Mouse (Mus musculus) embryonic facial prominence, embryonic 13.5 days (tissue): ENCODE results near the gene Ccr1. TPM values are rescaled to one million over a fixed set of nuclear protein-coding genes. Genes with fewer than 3 reads are reported as not detected.
"Not testable (repeated sequence)": the region's sequence is repeated elsewhere in the genome, so short reads cannot be mapped to it uniquely, and the experiment has no call there.

Source experiments
- ATAC-seq: fragments of 200-750 bp; cut with Nextera tagmentation; 2 replicates; pipeline ENCODE4 v1.8.0; 2017; ENCODE audit warnings: low read depth; ENCODE audit not compliant: insufficient number of reproducible peaks, insufficient read depth, low FRiP score, low TSS enrichment
- H3K27ac ChIP-seq: fragments of 300-500 bp; sonication (generic); 2 replicates; pipeline ENCODE4 v1.5.1; 2015; ENCODE audit warnings: moderate library complexity, mild to moderate bottlenecking, inconsistent platforms
- H3K27me3 ChIP-seq: fragments of 300-500 bp; sonication (generic); 2 replicates; pipeline ENCODE4 v1.6.1; 2015; ENCODE audit warnings: mild to moderate bottlenecking, inconsistent platforms
- H3K36me3 ChIP-seq: fragments of 300-500 bp; sonication (generic); 2 replicates; pipeline ENCODE4 v1.6.1; 2015; ENCODE audit warnings: mild to moderate bottlenecking, inconsistent platforms
- H3K4me1 ChIP-seq: fragments of 300-500 bp; sonication (generic); 2 replicates; pipeline ENCODE4 v1.6.1; 2015; ENCODE audit warnings: inconsistent platforms
- H3K4me2 ChIP-seq: fragments of 300-500 bp; sonication (generic); 2 replicates; pipeline ENCODE4 v1.6.1; 2015; ENCODE audit warnings: moderate library complexity, mild to moderate bottlenecking, inconsistent platforms
- H3K4me3 ChIP-seq: fragments of 300-500 bp; sonication (generic); 2 replicates; pipeline ENCODE4 v1.5.1; 2015; ENCODE audit warnings: mild to moderate bottlenecking, inconsistent platforms
- H3K9ac ChIP-seq: fragments of 300-500 bp; sonication (generic); 2 replicates; pipeline ENCODE4 v1.6.1; 2015; ENCODE audit warnings: mild to moderate bottlenecking, inconsistent platforms
- H3K9me3 ChIP-seq: fragments of 300-500 bp; sonication (generic); 2 replicates; pipeline ENCODE4 v1.6.1; 2016; ENCODE audit warnings: inconsistent platforms
- WGBS: fragments of 180-500 bp; shearing (Covaris S2); methylation state at CpG from one replicate; pipeline ENCODE4 v1.1.7; 2015; ENCODE audit warnings: mixed read lengths; 5-methylcytosine and 5-hydroxymethylcytosine counted together
- polyA plus RNA-seq: library from polyadenylated mRNA; unstranded; fragments of >200 nt; fragmentation: Nextera tagmentation; extraction: Ambion mirVana; gene quantifications from 2 replicates; pipeline ENCODE4 v1.2.1, GENCODE M21; 2015

Gene Ccr1
- polyA plus RNA-seq, 1 experiment from 2014 or later = 1.9 TPM

GRCm38 (mm10) chr9:123981909-123982308, 13.4 kb upstream of the Ccr1 start:
- H3K9me3 ChIP-seq = no peaks in the 10 kb centered on the region
- no peak overlapping the region for H3K4me2 ChIP-seq
- no peak overlapping the region for H3K9ac ChIP-seq
- no peak for ATAC-seq
- no peaks in the 10 kb centered on the region for H3K27me3 ChIP-seq
- no peak overlapping the region for H3K27ac ChIP-seq
- no peak overlapping the region for H3K4me3 ChIP-seq
- H3K36me3 ChIP-seq = no peaks in the 10 kb centered on the region
- 78% methylated on average over 4 of the region's 4 CpGs for WGBS
- H3K4me1 ChIP-seq = no peaks in the 10 kb centered on the region

- not testable (repeated sequence) for H3K36me3 ChIP-seq, H3K4me3 ChIP-seq, H3K9me3 ChIP-seq, H3K4me1 ChIP-seq, H3K4me2 ChIP-seq, H3K9ac ChIP-seq, ATAC-seq, H3K27ac ChIP-seq, H3K27me3 ChIP-seq
- WGBS = no CpG with 5 or more reads among the region's 3 CpGs
Measured at GRCm38 (mm10) chr9:123980858-123981475, 12.5 kb upstream of the Ccr1 start.

GRCm38 (mm10) chr9:123978308-123978707, 9.8 kb upstream of the Ccr1 start, which contains the start of gene Ccr1l1:
Gene Ccr1l1 (minus strand): TSS chr9:123978408.
- Histone ChIP-seq H3K9ac (no peak within 1 kb of the TSS), H3K4me2 (no peak within 1 kb of the TSS), H3K4me3 (no peak within 1 kb of the TSS), H3K27me3 (no peaks in the 10 kb centered on the region), H3K4me1 (no peaks in the 10 kb centered on the region), H3K27ac (no peak within 1 kb of the TSS), H3K9me3 (no peaks in the 10 kb centered on the region), H3K36me3 (no peaks in the 10 kb centered on the region)
- ATAC-seq = no peak
- 74% methylated on average over 1 of the region's 1 CpGs for WGBS

DNA sequence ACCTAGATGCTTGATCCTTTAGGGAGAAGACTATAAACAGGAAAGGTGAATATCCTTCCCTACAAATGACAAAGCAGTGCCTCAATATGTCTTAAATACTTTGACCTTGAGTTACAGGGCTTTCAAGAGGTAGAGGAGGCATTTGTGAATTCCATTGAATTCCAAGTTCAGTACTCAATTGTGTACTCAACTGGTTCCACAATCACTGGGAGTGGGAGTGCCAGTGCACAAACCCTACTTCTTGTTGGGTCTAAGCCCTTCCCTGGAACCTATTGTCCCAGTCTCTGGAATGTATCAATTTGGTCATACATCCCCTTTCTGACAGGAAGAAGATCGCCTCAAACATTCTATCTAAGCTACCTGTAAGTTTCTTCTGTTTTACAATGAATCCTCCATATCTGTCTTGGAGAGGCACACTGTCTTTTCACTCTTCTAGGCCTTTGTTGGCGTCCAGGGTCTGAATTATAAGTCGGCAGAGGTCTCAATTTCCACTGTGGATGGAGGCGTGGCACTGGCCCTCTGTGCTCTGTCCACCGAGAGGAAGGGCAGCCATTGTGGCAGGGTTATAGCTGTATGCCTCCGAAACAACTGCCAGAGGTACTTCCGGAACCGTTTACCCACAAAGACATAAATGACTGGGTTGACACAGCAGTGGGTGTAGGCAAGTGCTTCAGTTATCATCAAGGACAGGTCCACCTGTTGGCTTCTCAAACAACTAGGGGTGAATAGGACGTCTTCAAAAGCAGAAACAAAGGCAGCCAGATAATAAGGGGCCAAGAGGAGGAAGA, 8.6 kb upstream of the Ccr1 start:
- Histone ChIP-seq H3K4me2 (no peak overlapping the region), H3K4me3 (no peak overlapping the region), H3K9ac (no peak overlapping the region), H3K27ac (no peak overlapping the region), H3K36me3 (no peaks in the 10 kb centered on the region), H3K9me3 (no peaks in the 10 kb centered on the region), H3K27me3 (no peaks in the 10 kb centered on the region), H3K4me1 (no peaks in the 10 kb centered on the region)
- no peak for ATAC-seq
- 80% methylated on average over 9 of the region's 9 CpGs for WGBS

GRCm38 (mm10) chr9:123975630-123976029, 7.1 kb upstream of the Ccr1 start:
- no peak overlapping the region for H3K4me3 ChIP-seq
- H3K27me3 ChIP-seq = no peaks in the 10 kb centered on the region
- WGBS = 67% methylated on average over 2 of the region's 2 CpGs
- no peaks in the 10 kb centered on the region for H3K9me3 ChIP-seq
- no peak overlapping the region for H3K27ac ChIP-seq
- H3K4me2 ChIP-seq = no peak overlapping the region
- no peaks in the 10 kb centered on the region for H3K36me3 ChIP-seq
- H3K9ac ChIP-seq = no peak overlapping the region
- H3K4me1 ChIP-seq = no peaks in the 10 kb centered on the region
- no peak for ATAC-seq

- not testable (repeated sequence) for H3K27ac ChIP-seq, H3K9ac ChIP-seq, H3K4me3 ChIP-seq, ATAC-seq, H3K4me2 ChIP-seq, H3K9me3 ChIP-seq, H3K36me3 ChIP-seq, H3K4me1 ChIP-seq, H3K27me3 ChIP-seq
- 85% methylated on average over 1 of the region's 4 CpGs for WGBS
Measured at GRCm38 (mm10) chr9:123966858-123967495, 1.5 kb downstream of the Ccr1 start.

- Histone ChIP-seq H3K9ac (no peak overlapping the region), H3K4me1 (no peaks in the 10 kb centered on the region), H3K9me3 (no peaks in the 10 kb centered on the region), H3K4me2 (no peak overlapping the region), H3K36me3 (no peaks in the 10 kb centered on the region), H3K4me3 (no peak overlapping the region), H3K27ac (no peak overlapping the region), H3K27me3 (no peaks in the 10 kb centered on the region)
- 74% methylated on average over 3 of the region's 3 CpGs for WGBS
- ATAC-seq = no peak
Measured at GRCm38 (mm10) chr9:123964776-123965175, 3.7 kb downstream of the Ccr1 start.

DNA sequence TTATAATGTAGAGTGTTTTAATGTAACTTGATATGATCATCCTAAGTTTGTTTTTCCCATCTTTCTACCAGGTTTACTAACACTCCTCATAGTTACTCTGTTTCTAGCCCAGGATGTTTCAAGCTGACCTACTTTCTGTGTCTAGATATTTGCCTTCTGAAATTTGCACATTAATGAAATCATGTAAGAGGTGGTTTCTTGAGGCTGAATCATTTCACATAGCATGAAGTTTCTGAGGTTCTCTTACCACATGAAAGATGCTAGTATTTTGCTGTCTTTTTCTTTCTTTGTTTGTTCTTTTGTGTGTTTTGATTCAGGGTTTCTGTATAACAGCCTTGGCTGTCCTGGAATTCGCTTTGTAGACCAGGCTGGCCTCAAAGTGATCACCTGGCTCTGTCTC, 8.3 kb downstream of the Ccr1 start:
- H3K27ac ChIP-seq = no peak overlapping the region
- no peaks in the 10 kb centered on the region for H3K4me1 ChIP-seq
- ATAC-seq = no peak
- no peaks in the 10 kb centered on the region for H3K36me3 ChIP-seq
- no peak overlapping the region for H3K4me2 ChIP-seq
- no peaks in the 10 kb centered on the region for H3K9me3 ChIP-seq
- no peak overlapping the region for H3K4me3 ChIP-seq
- 74% methylated on average over 1 of the region's 1 CpGs for whole genome bisulfite sequencing
- no peaks in the 10 kb centered on the region for H3K27me3 ChIP-seq
- no peak overlapping the region for H3K9ac ChIP-seq

DNA sequence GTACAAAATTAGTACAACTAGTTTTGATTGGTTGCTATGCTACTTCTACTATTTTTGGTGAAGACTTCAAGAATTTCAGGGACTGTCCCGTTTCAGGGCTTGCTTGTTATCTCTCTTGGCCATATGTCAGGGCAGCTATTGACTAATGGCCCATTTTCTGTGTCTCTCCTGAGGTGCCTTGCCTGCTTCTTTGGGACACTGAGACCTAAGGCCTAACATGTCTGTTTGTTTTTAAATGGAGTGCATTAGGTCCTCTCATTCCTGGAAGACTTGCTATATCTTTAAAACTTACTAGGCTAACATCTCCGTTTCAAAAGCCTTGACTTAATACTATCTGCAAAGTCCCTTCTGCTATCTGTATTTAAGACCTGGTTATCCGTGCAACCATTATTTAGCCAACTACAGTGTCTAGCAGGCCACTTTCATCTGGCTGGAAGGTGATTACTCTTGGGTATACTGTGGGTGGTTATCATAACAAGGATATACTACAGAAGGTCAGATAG, 10.5 kb downstream of the Ccr1 start:
- no peak for ATAC-seq
- Histone ChIP-seq H3K36me3 (no peaks in the 10 kb centered on the region), H3K4me2 (no peak overlapping the region), H3K27me3 (no peaks in the 10 kb centered on the region), H3K9ac (no peak overlapping the region), H3K9me3 (no peaks in the 10 kb centered on the region), H3K27ac (no peak overlapping the region), H3K4me1 (no peaks in the 10 kb centered on the region), H3K4me3 (no peak overlapping the region)
- 77% methylated on average over 3 of the region's 3 CpGs for WGBS

GRCm38 (mm10) chr9:123956892-123957291, 11.6 kb downstream of the Ccr1 start:
- Histone ChIP-seq H3K4me2 (no peak overlapping the region), H3K9me3 (no peaks in the 10 kb centered on the region), H3K4me3 (no peak overlapping the region), H3K27ac (no peak overlapping the region), H3K9ac (no peak overlapping the region), H3K4me1 (no peaks in the 10 kb centered on the region), H3K36me3 (no peaks in the 10 kb centered on the region), H3K27me3 (no peaks in the 10 kb centered on the region)
- WGBS = 68% methylated on average over 1 of the region's 1 CpGs
- no peak for ATAC-seq

GRCm38 (mm10) chr9:123953551-123953950, 14.9 kb downstream of the Ccr1 start:
- Histone ChIP-seq H3K9me3 (no peaks in the 10 kb centered on the region), H3K27ac (no peak overlapping the region), H3K36me3 (no peaks in the 10 kb centered on the region), H3K27me3 (no peaks in the 10 kb centered on the region), H3K4me3 (no peak overlapping the region), H3K4me2 (no peak overlapping the region), H3K9ac (no peak overlapping the region), H3K4me1 (no peaks in the 10 kb centered on the region)
- ATAC-seq = no peak
- WGBS = 75% methylated on average over 2 of the region's 2 CpGs

DNA sequence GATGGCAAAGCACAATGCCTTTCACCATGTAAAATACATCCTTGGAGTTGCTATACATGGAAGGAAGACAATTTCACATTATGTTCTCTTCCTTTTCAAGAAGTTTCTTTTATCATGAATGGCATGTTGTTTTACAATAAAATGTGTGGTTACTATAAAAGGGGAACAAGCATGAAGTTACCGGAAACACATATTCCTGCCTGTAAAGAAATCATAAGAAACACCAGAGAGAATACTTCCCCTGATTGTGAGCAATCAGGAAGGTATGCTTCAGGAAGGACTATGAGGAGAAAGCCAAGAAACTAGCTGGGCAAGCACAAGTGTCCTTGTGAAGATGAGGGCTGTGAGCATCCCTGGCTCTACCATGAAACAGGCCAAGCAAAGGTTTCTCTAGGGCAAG, 17.3 kb downstream of the Ccr1 start:
- Histone ChIP-seq H3K9me3 (no peaks in the 10 kb centered on the region), H3K27me3 (no peaks in the 10 kb centered on the region), H3K27ac (no peak overlapping the region), H3K4me2 (no peak overlapping the region), H3K36me3 (no peaks in the 10 kb centered on the region), H3K4me1 (no peaks in the 10 kb centered on the region), H3K9ac (no peak overlapping the region), H3K4me3 (no peak overlapping the region)
- 92% methylated on average over 1 of the region's 1 CpGs for WGBS
- ATAC-seq = no peak
